Mouse (Mus musculus) heart, embryonic 10.5 days (tissue): ENCODE measurements around the gene Dnm2. TPM values are rescaled to one million over a fixed set of nuclear protein-coding genes. Genes with fewer than 3 reads are reported as not detected.
"Not testable (repeated sequence)": the region's sequence is repeated elsewhere in the genome, so short reads cannot be mapped to it uniquely, and the experiment has no call there.

Experiments
- DNase-seq: peaks from one replicate; pipeline ENCODE4 v3.0.0-alpha.2; 2017; ENCODE audit warnings: low spot score
- H3K27ac ChIP-seq: fragments of 300-500 bp; sonication (generic); 2 replicates; pipeline ENCODE4 v1.5.1; 2016; ENCODE audit warnings: mild to moderate bottlenecking
- H3K27me3 ChIP-seq: fragments of 300-500 bp; sonication (generic); 2 replicates; pipeline ENCODE4 v1.6.1; 2016; ENCODE audit warnings: mild to moderate bottlenecking; ENCODE audit not compliant: poor library complexity, insufficient read depth, severe bottlenecking
- H3K36me3 ChIP-seq: fragments of 300-500 bp; sonication (generic); 2 replicates; pipeline ENCODE4 v1.6.1; 2016; ENCODE audit warnings: mild to moderate bottlenecking, moderate library complexity
- H3K4me1 ChIP-seq: fragments of 300-500 bp; sonication (generic); 2 replicates; pipeline ENCODE4 v1.6.1; 2016; ENCODE audit warnings: mild to moderate bottlenecking
- H3K4me3 ChIP-seq: fragments of 300-500 bp; sonication (generic); 2 replicates; pipeline ENCODE4 v1.5.1; 2016; ENCODE audit warnings: mild to moderate bottlenecking, moderate library complexity
- H3K9me3 ChIP-seq: fragments of 300-500 bp; sonication (generic); 2 replicates; pipeline ENCODE4 v1.6.1; 2016; ENCODE audit warnings: mild to moderate bottlenecking, moderate library complexity
- WGBS: fragments of 180-500 bp; shearing (Covaris S2); methylation state at CpG from one replicate; pipeline ENCODE4 v1.1.7; 2016; 5-methylcytosine and 5-hydroxymethylcytosine counted together
- polyA plus RNA-seq: library from polyadenylated mRNA; unstranded; fragments of >200 nt; fragmentation: Nextera tagmentation; extraction: Ambion mirVana; gene quantifications from 2 replicates; pipeline ENCODE4 v1.2.1, GENCODE M21; 2016

The Dnm2 gene
- polyA plus RNA-seq, 1 experiment from 2014 or later: 81.6 TPM

DNA sequence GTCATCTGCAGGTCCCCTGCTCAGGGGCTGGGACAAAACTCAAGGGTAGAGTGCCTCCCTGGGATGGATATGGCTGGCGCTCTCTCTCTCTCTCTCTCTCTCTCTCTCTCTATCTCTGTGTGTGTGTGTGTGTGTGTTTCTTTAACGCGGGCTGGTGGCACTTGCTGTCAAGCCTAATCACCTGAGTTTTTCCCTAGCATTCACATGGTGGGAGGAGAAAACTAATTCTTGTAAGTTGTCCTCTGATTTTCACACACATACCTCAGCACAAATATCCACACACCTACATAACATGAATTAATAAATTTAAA is 101.9 kb downstream of the Dnm2 start:
- Histone ChIP-seq H3K27ac (no peak overlapping the region), H3K36me3 (no peaks in the 10 kb centered on the region), H3K4me1 (peaks cover 8% of the 10 kb centered on the region), H3K9me3 (no peaks in the 10 kb centered on the region), H3K27me3 (no peaks in the 10 kb centered on the region), H3K4me3 (no peak overlapping the region)
- 63% methylated on average over 3 of the region's 3 CpGs for WGBS
- no peak for DNase-seq

DNA sequence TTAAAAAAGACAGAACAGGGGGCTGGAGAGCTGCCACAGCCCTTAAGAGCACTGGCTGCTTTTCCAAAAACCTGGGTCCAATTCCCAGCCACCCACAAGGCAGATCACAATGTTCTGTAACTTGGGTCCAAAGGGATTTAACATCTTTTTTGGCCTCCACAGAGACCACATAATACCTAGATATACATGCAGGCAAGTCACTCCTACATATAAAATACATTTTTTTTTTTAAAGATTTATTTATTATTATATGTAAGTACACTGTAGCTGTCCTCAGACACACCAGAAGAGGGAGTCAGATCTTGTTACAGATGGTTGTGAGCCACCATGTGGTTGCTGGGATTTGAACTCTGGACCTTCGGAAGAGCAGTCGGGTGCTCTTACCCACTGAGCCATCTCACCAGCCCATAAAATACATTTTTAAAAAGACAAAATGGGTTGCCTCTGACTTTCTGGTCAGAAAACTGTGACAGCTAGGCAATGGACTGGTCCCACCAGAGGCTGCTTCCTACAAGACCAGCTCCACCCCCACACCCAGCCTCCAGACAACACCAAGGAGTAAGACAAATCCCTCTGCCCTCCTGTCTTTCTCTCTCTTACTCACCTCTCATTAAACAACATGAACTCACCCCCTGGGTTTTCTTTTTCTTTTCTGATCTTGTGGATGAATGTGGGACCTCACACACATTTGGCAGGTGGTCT is 102.5 kb downstream of the Dnm2 start:
- H3K4me1 ChIP-seq: peaks cover 8% of the 10 kb centered on the region
- no peaks in the 10 kb centered on the region for H3K27me3 ChIP-seq
- no peaks in the 10 kb centered on the region for H3K9me3 ChIP-seq
- H3K36me3 ChIP-seq: no peaks in the 10 kb centered on the region
- DNase-seq: no peak
- no peak overlapping the region for H3K4me3 ChIP-seq
- H3K27ac ChIP-seq: no peak overlapping the region
- WGBS: 88% methylated on average over 2 of the region's 2 CpGs

DNA sequence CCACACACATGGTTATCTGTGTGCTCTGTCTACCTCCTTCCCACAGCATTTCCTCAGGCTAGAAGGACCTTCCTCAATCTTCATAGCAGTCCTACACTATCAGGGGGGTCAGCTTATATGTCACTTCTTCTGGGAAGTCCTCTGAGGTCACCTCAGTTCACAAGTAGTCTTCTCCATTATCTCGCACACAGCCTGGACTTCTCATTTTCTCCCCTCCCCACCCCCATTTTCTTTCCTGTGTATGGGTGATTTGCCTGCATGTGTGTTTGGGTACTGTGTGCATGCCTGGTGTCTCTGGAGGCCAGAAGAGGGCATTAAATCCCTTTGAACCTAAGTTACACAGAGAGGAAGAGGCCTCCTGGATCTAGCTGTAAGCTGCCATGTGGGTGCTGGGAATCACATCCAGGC is 103.2 kb downstream of the Dnm2 start:
- no peaks in the 10 kb centered on the region for H3K27me3 ChIP-seq
- no peak for DNase-seq
- no peak overlapping the region for H3K27ac ChIP-seq
- H3K9me3 ChIP-seq: no peaks in the 10 kb centered on the region
- no peak overlapping the region for H3K4me3 ChIP-seq
- no peaks in the 10 kb centered on the region for H3K36me3 ChIP-seq
- 53% methylated on average over 1 of the region's 1 CpGs for WGBS
- peaks cover 8% of the 10 kb centered on the region for H3K4me1 ChIP-seq

DNA sequence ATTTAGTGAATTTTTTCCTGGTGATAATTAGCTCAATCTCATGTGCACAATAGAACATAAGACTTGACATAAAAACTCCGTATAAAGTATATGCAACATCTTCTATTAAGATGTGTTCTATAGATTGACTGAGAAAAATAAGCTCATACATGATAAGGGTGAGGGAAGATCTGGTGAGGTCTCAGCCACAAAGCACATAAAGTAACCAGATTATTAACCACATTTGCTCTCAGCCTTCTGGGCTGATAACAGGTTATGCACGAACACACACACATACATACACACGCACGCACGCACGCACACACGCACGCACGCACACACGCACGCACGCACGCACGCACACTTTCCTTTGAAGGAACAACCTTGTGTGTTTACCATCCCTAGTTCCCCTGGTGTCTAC is 111.8 kb downstream of the Dnm2 start:
- no peak for DNase-seq
- H3K4me1 ChIP-seq: peaks cover 11% of the 10 kb centered on the region; the same call in 1 of the 2 replicates
- no peaks in the 10 kb centered on the region for H3K36me3 ChIP-seq
- H3K4me3 ChIP-seq: no peak overlapping the region
- WGBS: 93% methylated on average over 14 of the region's 14 CpGs
- no peak overlapping the region for H3K27ac ChIP-seq
- no peaks in the 10 kb centered on the region for H3K9me3 ChIP-seq
- H3K27me3 ChIP-seq: no peaks in the 10 kb centered on the region

DNA sequence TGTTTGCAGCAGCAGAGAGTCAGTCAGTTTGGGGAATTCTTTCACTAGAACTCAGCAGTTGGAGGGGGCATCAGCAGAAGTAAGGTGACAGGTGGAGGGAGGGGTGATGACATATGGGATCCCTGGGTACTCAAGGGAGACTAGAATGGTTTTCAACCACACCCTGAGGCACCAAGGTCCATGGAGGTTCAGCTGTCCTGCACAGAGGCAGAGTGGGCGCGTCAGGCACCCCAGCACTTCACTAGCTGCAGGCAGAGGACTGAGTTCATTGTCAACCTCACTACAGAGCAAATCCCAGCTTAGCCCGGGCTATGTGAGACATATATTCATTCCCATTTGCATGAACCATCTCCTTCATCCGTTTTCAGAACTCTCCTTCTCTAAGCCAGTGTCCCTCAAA is 112.3 kb downstream of the Dnm2 start:
- H3K36me3 ChIP-seq: no peaks in the 10 kb centered on the region
- 74% methylated on average over 4 of the region's 4 CpGs for WGBS
- no peak for DNase-seq
- H3K9me3 ChIP-seq: no peaks in the 10 kb centered on the region
- no peak overlapping the region for H3K27ac ChIP-seq
- peaks cover 11% of the 10 kb centered on the region; the same call in 1 of the 2 replicates for H3K4me1 ChIP-seq
- H3K4me3 ChIP-seq: no peak overlapping the region
- no peaks in the 10 kb centered on the region for H3K27me3 ChIP-seq

DNA sequence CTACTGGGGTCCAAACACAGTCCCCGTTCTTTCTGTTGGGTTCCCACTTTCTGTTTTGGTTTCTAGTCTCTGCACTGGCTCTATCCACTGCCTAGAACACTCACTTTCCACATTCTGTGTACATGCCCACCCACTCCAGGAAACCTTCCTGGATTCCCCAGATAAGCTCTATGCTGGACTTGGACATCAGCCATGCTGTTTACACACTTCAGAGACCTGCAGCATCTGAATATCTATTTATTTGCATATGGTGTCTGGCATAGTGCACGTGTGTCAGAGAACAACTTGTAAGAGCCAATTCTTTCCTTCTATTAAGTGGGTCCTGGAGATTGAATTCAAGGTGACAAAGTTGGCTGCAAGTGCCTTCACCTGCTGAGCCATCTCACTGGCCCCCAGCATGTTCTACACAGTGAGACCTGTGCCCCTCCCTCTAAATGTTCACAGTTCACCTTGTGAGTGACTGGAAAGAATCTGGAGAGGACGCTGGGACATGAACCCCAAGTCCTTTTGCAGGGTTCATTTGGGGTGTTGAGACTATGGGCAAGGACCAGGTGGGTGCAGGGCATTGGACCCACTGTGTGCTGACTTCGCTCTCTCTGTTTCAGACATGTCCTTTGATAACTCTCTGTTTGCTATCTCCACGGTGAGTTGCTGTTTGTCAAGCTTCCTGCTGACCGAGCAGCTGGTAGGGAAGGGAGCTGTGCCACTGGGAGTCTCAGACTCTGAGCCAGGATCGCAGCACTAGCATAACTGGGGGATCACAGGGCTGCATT is 115.5 kb downstream of the Dnm2 start:
- Histone ChIP-seq H3K9me3 (no peaks in the 10 kb centered on the region), H3K27ac (no peak overlapping the region), H3K27me3 (no peaks in the 10 kb centered on the region), H3K36me3 (no peaks in the 10 kb centered on the region), H3K4me1 (peaks cover 15% of the 10 kb centered on the region), H3K4me3 (no peak overlapping the region)
- DNase-seq: no peak
- 58% methylated on average over 7 of the region's 7 CpGs for whole genome bisulfite sequencing

DNA sequence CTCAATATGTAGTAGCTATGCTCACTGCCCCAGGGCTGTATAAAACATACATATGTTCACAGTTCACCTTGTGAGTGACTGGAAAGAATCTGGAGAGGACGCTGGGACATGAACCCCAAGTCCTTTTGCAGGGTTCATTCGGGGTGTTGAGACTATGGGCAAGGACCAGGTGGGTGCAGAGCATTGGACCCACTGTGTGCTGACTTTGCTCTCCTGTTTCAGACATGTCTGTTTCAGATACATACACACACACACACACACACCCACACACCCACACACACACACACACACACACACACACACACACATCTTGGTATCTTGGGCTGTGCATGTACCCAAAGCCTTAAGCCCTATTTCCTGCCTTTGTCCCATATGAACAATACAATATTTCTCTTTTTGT is 117.3 kb downstream of the Dnm2 start:
- DNase-seq, H3K27me3 ChIP-seq, H3K4me3 ChIP-seq, H3K36me3 ChIP-seq, H3K9me3 ChIP-seq, H3K27ac ChIP-seq: not testable (repeated sequence)
- H3K4me1 ChIP-seq: peaks cover 11% of the 10 kb centered on the region
- WGBS: 81% methylated on average over 2 of the region's 2 CpGs

DNA sequence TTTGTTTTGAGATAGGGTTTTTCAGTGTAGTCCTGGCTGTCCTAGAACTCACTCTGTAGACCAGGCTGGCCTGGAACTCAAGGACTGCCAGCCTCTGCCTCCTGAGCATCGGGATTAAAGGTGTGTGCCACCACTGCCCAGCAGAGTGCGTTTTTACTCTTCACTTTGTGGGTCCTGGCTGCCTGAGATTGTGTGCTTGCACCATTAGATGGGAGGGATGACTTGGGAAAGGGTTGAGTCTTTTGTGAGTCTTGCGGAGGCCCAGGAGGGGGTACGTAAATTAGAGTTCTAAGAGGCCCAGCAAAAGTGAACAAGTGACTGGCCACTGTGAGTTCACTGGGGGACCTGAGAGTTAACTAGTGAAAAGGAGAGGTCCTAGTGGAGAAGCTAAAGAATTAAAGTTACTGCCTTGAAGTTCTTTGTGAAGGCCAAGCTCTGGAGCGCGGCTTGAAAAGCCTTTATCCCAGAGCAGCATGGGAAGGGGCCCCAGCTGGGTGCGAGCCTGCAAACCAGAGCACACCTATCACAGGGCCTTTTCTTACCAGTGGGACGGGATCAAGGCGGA is 120.7 kb downstream of the Dnm2 start:
- H3K9me3 ChIP-seq: no peaks in the 10 kb centered on the region
- DNase-seq: no peak
- H3K36me3 ChIP-seq: peaks cover 7% of the 10 kb centered on the region
- peak overlapping the region; percentile 99 for H3K27ac ChIP-seq
- no peaks in the 10 kb centered on the region for H3K27me3 ChIP-seq
- H3K4me3 ChIP-seq: peak overlapping the region; percentile 87
- peaks cover 17% of the 10 kb centered on the region for H3K4me1 ChIP-seq
- WGBS: 14% methylated on average over 9 of the region's 9 CpGs

DNA sequence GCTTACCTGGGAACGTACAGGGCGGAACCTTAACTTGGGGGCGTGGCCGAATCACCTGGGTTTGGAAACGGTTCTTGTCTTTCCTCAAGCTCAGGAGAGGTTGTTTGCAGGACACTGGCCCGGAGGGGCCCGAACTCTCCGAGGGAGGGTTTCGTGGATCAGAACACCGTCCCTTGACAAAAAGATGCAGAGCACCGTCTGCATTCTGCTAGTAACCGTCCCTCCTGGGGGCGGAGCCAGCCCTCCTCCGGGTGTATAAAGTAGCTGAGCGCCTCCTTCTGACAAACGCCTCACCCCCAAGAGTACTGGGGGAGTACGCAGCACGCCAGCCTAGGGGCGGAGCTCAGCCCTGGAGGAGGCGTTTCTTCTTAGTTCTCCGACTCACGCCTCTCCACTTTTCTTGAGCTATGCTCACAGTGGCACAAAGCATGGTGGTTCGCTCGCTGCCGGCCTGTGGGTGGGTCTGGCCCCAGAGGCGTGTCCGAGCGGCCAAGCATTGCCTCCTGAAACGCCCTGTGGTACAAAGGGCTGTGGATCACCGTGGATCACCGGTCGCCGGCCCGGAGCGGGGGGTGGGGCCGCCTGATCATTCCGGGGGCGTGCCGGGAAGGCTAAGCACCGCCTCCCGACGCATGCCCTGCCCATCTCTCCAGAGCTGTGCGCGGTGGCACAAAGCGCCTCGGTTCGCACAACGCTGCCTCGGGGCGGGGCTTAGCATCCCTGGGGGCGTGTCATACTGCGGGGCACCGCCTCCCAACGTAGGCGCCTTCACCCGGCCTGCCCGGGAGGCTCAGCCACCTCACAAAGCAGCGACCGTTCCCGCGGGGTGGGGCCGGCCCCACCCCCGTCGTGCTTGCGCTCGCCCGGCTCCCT is 121.4 kb downstream of the Dnm2 start:
- H3K4me3 ChIP-seq: peak overlapping the region; percentile 87
- peaks cover 13% of the 10 kb centered on the region for H3K36me3 ChIP-seq
- H3K27me3 ChIP-seq: no peaks in the 10 kb centered on the region
- H3K27ac ChIP-seq: peak overlapping the region; percentile 99
- H3K9me3 ChIP-seq: no peaks in the 10 kb centered on the region
- DNase-seq: peak; percentile 99
- H3K4me1 ChIP-seq: peaks cover 17% of the 10 kb centered on the region
- under 1% methylated on average over 67 of the region's 67 CpGs for WGBS

DNA sequence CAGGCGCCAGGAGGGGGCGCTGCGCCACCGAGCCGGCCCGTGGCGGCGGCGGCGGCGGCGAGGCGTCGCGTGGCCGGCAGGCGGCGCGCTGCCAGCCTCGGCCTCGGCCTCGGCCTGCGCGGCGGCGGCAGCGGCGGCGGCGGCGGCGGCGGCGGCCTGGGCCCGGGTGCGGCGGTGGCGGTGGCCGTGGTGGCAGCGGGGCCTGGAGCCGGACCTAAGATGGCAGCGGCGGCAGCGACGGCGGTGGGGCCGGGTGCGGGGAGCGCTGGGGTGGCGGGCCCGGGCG is 122.0 kb downstream of the Dnm2 start, which contains the start of gene Carm1:
TSS of gene Carm1 (plus strand) at position 106 of the 286 bp plus-strand sequence.
- peaks cover 17% of the 10 kb centered on the region for H3K4me1 ChIP-seq
- no peak for DNase-seq
- WGBS: 30% methylated on average over 50 of the region's 52 CpGs
- peak within 1 kb of the TSS; percentile 99 for H3K27ac ChIP-seq
- no peaks in the 10 kb centered on the region for H3K9me3 ChIP-seq
- H3K27me3 ChIP-seq: no peaks in the 10 kb centered on the region
- peak within 1 kb of the TSS; percentile 87 for H3K4me3 ChIP-seq
- H3K36me3 ChIP-seq: peaks cover 19% of the 10 kb centered on the region

DNA sequence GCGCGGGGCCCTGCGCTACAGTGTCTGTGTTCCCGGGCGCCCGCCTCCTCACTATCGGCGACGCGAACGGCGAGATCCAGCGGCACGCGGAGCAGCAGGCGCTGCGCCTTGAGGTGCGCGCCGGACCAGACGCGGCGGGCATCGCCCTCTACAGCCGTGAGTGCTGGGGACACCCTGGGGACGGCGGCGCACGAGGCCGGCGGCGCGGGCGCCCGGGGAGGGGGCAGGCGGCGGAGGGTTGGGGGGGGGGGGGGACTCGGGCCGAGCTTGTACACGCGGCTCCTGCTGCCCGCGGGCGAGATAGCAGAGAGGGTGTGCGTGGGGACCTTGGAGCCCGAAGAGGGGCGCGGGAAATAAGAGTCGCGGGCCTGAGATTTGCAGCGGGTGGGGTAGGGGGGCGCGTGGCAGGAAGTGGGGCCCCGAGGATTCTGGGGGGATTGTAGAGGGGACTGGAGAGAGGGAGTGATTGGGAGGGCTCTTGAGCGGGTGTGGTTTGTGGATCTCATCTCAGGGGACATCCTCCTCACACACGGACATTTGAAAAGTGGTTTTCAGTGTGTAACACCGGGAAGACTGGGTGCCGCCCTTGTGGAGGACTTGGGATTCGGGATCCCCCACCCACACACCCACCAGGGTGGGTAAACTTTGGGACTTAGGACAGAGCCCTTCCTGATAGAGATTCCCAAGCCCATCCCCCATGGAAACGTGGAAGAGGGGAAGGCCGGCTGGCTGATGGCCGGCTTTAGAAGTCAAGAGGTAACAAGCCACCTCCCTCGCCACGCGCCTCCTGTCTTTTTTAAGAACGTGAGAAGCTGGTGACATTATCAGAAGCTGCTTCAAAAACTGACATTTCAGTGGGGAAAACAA is 122.6 kb downstream of the Dnm2 start:
- peaks cover 20% of the 10 kb centered on the region for H3K36me3 ChIP-seq
- DNase-seq: peak; percentile 86
- peaks cover 17% of the 10 kb centered on the region for H3K4me1 ChIP-seq
- H3K4me3 ChIP-seq: peak overlapping the region; percentile 87
- H3K27me3 ChIP-seq: no peaks in the 10 kb centered on the region
- WGBS: 2% methylated on average over 63 of the region's 66 CpGs
- no peaks in the 10 kb centered on the region for H3K9me3 ChIP-seq
- H3K27ac ChIP-seq: peak overlapping the region; percentile 99

DNA sequence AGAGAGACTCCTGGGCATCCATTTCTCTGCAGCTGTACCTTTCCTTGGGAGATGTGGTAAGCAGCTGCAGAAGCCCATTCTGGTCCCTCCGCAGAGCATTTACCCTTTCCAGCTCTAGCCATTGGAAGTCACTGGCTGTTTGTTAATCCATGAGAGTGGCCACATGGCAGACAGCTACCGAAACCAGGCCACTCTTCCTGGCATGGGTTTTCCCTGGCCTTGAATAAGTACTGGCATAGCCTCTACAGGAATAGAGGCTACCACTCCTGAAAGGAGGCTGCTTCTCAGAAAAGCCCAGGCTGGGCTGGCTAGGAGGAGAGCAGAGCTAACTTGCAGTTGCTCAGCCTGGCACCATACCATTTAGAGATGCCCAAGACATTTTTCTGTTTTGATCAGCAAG is 126.3 kb downstream of the Dnm2 start:
- no peaks in the 10 kb centered on the region for H3K9me3 ChIP-seq
- H3K4me1 ChIP-seq: peaks cover 27% of the 10 kb centered on the region
- H3K27me3 ChIP-seq: no peaks in the 10 kb centered on the region
- H3K27ac ChIP-seq: no peak overlapping the region
- peaks cover 43% of the 10 kb centered on the region for H3K36me3 ChIP-seq
- no peak for DNase-seq
- H3K4me3 ChIP-seq: no peak overlapping the region
- WGBS: 90% methylated on average over 2 of the region's 2 CpGs
